Mouse (Mus musculus): ENCODE measurements around the gene Dop1b. TPM values are rescaled to one million over a fixed set of nuclear protein-coding genes. Genes with fewer than 3 reads are reported as not detected.
"Not testable (repeated sequence)": the region's sequence is repeated elsewhere in the genome, so short reads cannot be mapped to it uniquely, and the experiment has no call there.

Gene Dop1b
- polyA plus RNA-seq, 1 experiment from 2014 or later = 21.6 TPM

DNA sequence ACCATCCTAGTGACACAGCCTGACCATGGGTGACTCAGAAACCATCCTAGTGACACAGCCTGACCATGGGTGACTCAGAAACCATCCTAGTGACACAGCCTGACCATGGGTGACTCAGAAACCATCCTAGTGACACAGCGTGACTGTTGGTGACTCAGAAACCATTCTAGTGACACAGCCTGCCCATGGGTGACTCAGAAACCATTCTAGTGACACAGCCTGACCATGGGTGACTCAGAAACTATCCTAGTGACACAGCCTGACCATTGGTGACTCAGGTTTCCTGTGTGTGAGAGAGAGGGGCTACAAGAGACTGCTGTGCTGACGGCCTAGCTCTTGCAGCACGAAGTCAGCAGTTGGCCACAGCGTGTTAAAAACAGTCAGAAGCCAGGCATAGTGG is 66.7 kb downstream of the Dop1b start:
- H3K27ac ChIP-seq (ENCODE audit: low read length); H3K9ac ChIP-seq (ENCODE audit: low read depth, low read length); H3K4me2 ChIP-seq (ENCODE audit: low read depth, low read length); H3K9me3 ChIP-seq (replicated peaks; ENCODE audit: control insufficient read depth, low read length); H3K4me3 ChIP-seq (ENCODE audit: low read depth, low read length); H3K27me3 ChIP-seq (ENCODE audit: control insufficient read depth, insufficient read depth, low read depth, low read length); ATAC-seq (ENCODE audit: low read depth): not testable (repeated sequence)
- Histone ChIP-seq H3K36me3 (ENCODE audit: control insufficient read depth, insufficient read depth) (peaks cover 11% of the 10 kb centered on the region), H3K4me1 (ENCODE audit: control insufficient read depth, low read depth, low read length) (peaks cover 26% of the 10 kb centered on the region)
- 55% methylated on average over 4 of the region's 4 CpGs for WGBS (ENCODE audit: insufficient replicate concordance)

DNA sequence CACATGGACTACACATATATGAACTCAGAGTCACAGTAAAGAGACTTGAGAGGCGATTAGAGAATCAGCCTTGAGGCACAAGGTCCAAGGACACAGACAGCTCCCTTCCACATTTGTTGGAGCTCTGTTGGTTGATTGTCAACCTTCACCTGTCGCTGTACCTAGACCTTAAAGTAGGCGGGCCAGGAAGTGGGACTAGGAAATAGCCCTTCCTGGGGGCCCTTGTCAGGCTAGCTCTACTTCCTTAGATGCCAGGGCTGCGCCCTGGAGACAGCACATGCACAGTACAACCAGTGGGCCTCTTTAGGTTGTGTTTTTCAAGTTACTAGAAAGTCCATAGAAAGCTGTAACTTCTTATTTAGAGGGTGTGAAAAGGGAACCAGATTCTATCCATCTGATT is 67.8 kb downstream of the Dop1b start:
- H3K9ac ChIP-seq (ENCODE audit: low read depth, low read length) = no peak overlapping the region
- ATAC-seq (ENCODE audit: low read depth) = no peak
- no peak overlapping the region for H3K27ac ChIP-seq (ENCODE audit: low read length)
- WGBS (ENCODE audit: insufficient replicate concordance) = 47% methylated on average over 4 of the region's 4 CpGs
- peaks cover 18% of the 10 kb centered on the region for H3K36me3 ChIP-seq (ENCODE audit: control insufficient read depth, insufficient read depth)
- no peak overlapping the region for H3K4me3 ChIP-seq (ENCODE audit: low read depth, low read length)
- H3K27me3 ChIP-seq (ENCODE audit: control insufficient read depth, insufficient read depth, low read depth, low read length) = no peaks in the 10 kb centered on the region
- peaks cover 19% of the 10 kb centered on the region for H3K4me1 ChIP-seq (ENCODE audit: control insufficient read depth, low read depth, low read length)
- no peaks in the 10 kb centered on the region for H3K9me3 ChIP-seq (replicated peaks; ENCODE audit: control insufficient read depth, low read length)
- no peak overlapping the region for H3K4me2 ChIP-seq (ENCODE audit: low read depth, low read length)

DNA sequence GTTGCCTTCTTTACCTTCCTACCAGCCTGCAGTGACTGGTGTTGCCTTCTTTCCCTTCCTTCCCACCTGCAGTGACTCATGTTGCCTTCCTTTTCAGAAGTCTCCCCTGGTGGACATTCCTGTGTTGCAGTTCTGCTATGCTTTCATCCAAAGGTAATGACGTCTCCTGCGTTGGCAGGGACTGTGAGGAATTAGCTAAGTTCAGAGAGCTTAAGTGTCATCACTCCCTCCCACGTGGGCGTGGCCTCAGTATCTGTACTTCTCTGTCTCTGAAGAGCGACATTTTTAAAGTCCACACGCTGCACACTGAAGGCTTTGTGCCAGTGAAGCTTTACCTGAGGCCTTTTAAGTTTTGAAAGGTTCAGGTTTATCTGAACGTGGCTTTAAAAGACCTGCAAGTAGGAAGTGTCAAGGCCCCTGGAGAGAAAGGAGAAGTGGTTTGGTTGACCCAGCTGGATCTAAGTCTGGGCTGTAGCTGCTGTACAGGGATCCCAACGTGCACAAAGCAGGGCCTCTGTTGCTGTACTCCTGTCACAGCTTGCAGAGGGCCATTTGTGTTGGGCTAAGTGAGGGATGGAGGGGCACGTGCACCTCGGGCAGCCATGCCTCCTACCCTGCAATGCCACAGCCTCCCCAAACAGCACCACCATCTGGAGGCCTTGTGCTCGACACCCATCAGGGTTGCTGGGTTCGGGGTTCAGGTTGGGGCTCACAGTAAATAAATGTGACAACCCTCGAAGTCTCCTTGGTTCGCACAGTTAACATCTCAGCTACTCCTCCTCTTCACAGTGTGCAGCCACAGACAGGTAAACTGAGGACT is 69.2 kb downstream of the Dop1b start:
- Histone ChIP-seq H3K9me3 (replicated peaks; ENCODE audit: control insufficient read depth, low read length) (no peaks in the 10 kb centered on the region), H3K27me3 (ENCODE audit: control insufficient read depth, insufficient read depth, low read depth, low read length) (no peaks in the 10 kb centered on the region), H3K27ac (ENCODE audit: low read length) (0 out of 2 replicates have a peak overlapping the region, but pooled peaks have one; percentile 6), H3K9ac (ENCODE audit: low read depth, low read length) (no peak overlapping the region), H3K36me3 (ENCODE audit: control insufficient read depth, insufficient read depth) (peaks cover 18% of the 10 kb centered on the region), H3K4me1 (ENCODE audit: control insufficient read depth, low read depth, low read length) (peaks cover 8% of the 10 kb centered on the region), H3K4me3 (ENCODE audit: low read depth, low read length) (no peak overlapping the region), H3K4me2 (ENCODE audit: low read depth, low read length) (0 out of 2 replicates have a peak overlapping the region, but pooled peaks have one; percentile 5)
- WGBS (ENCODE audit: insufficient replicate concordance) = 30% methylated on average over 14 of the region's 14 CpGs
- peak; percentile 52 for ATAC-seq (ENCODE audit: low read depth)

DNA sequence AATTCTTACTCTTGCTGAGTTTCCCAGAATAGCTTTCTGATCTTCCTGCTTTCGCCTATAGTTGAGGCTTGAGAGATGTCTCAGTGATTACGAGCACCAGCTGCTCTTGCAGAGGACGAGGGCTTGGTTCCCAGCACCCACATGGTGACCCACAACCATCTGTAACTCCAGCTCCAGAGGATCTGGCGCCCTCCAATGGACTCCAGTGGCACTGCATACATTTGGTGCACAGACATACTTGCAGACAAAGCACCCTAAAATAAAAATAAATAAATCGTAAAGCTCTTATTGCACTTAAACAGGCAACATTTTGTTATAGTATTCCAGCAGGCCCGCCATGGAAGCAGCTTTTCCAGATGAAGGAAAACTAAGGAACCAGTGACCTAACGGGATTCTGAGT is 72.5 kb downstream of the Dop1b start:
- ATAC-seq (ENCODE audit: low read depth) = no peak
- H3K4me3 ChIP-seq (ENCODE audit: low read depth, low read length) = no peak overlapping the region
- no peaks in the 10 kb centered on the region for H3K27me3 ChIP-seq (ENCODE audit: control insufficient read depth, insufficient read depth, low read depth, low read length)
- no peaks in the 10 kb centered on the region for H3K9me3 ChIP-seq (replicated peaks; ENCODE audit: control insufficient read depth, low read length)
- no peak overlapping the region for H3K27ac ChIP-seq (ENCODE audit: low read length)
- no peak overlapping the region for H3K9ac ChIP-seq (ENCODE audit: low read depth, low read length)
- peaks cover 20% of the 10 kb centered on the region for H3K4me1 ChIP-seq (ENCODE audit: control insufficient read depth, low read depth, low read length)
- H3K4me2 ChIP-seq (ENCODE audit: low read depth, low read length) = no peak overlapping the region
- WGBS (ENCODE audit: insufficient replicate concordance) = 78% methylated on average over 7 of the region's 7 CpGs
- peaks cover 13% of the 10 kb centered on the region for H3K36me3 ChIP-seq (ENCODE audit: control insufficient read depth, insufficient read depth)

DNA sequence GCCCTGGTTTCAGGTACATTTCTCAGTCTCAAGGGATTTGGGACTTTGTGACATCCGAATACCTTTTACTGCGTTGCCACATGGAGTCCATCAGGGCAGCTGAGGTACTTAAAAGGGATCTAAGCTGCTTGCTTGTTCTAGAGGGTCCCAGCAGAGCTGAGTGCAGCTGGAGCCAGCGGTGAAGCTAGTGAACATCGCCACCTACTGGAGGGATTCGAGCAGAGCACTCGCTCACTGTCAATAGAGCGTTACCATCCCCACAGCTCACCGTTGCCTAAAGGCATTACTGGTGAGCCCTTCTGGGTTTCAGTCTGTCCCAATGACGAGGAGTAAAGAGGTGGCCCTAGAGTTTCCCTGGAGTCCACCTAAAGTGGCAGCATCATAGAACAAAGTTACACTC is 74.1 kb downstream of the Dop1b start:
- Histone ChIP-seq H3K36me3 (ENCODE audit: control insufficient read depth, insufficient read depth) (peaks cover 13% of the 10 kb centered on the region), H3K4me1 (ENCODE audit: control insufficient read depth, low read depth, low read length) (peaks cover 17% of the 10 kb centered on the region), H3K4me2 (ENCODE audit: low read depth, low read length) (no peak overlapping the region), H3K27me3 (ENCODE audit: control insufficient read depth, insufficient read depth, low read depth, low read length) (no peaks in the 10 kb centered on the region), H3K9ac (ENCODE audit: low read depth, low read length) (no peak overlapping the region), H3K4me3 (ENCODE audit: low read depth, low read length) (no peak overlapping the region), H3K27ac (ENCODE audit: low read length) (no peak overlapping the region), H3K9me3 (replicated peaks; ENCODE audit: control insufficient read depth, low read length) (no peaks in the 10 kb centered on the region)
- ATAC-seq (ENCODE audit: low read depth) = peak; percentile 60
- WGBS (ENCODE audit: insufficient replicate concordance) = 13% methylated on average over 9 of the region's 9 CpGs

DNA sequence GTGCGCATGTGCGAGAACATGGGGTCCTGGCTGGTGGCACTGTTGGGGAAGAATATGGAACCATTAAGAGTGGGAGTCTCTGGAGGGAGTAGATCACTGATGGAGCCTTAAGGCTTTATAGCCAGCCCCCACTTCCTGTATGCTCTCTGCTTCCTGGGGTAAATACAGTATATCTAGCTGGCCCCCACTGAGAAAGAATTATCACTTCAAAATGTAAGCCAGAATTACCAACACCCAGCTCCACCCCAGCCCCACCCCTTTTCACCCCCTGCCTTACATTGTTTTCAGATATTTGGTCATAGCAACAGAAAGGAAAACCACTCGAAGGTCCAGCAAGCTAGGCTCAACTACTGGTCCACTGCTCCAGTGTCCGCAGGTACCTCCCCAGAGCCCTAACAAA is 76.7 kb downstream of the Dop1b start:
- Histone ChIP-seq H3K4me1 (ENCODE audit: control insufficient read depth, low read depth, low read length) (peaks cover 12% of the 10 kb centered on the region), H3K36me3 (ENCODE audit: control insufficient read depth, insufficient read depth) (peaks cover 9% of the 10 kb centered on the region), H3K27me3 (ENCODE audit: control insufficient read depth, insufficient read depth, low read depth, low read length) (no peaks in the 10 kb centered on the region), H3K4me3 (ENCODE audit: low read depth, low read length) (no peak overlapping the region), H3K27ac (ENCODE audit: low read length) (0 out of 2 replicates have a peak overlapping the region, but pooled peaks have one; percentile 23), H3K9me3 (replicated peaks; ENCODE audit: control insufficient read depth, low read length) (no peaks in the 10 kb centered on the region), H3K4me2 (ENCODE audit: low read depth, low read length) (no peak overlapping the region), H3K9ac (ENCODE audit: low read depth, low read length) (no peak overlapping the region)
- ATAC-seq (ENCODE audit: low read depth) = peak; percentile 53
- 80% methylated on average over 4 of the region's 4 CpGs for WGBS (ENCODE audit: insufficient replicate concordance)

DNA sequence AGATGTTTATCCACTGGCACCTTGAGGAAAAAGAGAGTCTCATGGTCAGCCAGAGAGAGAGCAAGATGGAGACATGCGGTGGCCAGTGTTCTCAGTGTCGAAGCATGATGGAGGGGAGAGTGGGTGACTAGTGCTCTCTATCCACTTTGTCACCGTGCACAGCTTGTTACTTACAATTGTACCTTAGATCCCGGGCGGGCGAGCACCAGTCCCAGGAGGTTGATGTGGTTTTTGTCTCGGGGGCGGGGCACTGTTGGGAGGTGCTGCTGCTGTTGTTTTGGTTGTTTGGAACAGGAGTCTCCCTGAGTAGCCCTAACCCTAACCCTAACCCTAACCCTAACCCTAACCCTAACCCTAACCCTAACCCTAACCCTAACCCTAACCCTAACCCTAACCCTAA is 77.2 kb downstream of the Dop1b start:
- H3K4me2 ChIP-seq (ENCODE audit: low read depth, low read length) = no peak overlapping the region
- no peak for ATAC-seq (ENCODE audit: low read depth)
- no peak overlapping the region for H3K9ac ChIP-seq (ENCODE audit: low read depth, low read length)
- WGBS (ENCODE audit: insufficient replicate concordance) = 71% methylated on average over 8 of the region's 8 CpGs
- H3K4me1 ChIP-seq (ENCODE audit: control insufficient read depth, low read depth, low read length) = peaks cover 12% of the 10 kb centered on the region
- H3K9me3 ChIP-seq (replicated peaks; ENCODE audit: control insufficient read depth, low read length) = no peaks in the 10 kb centered on the region
- peaks cover 5% of the 10 kb centered on the region for H3K36me3 ChIP-seq (ENCODE audit: control insufficient read depth, insufficient read depth)
- H3K27me3 ChIP-seq (ENCODE audit: control insufficient read depth, insufficient read depth, low read depth, low read length) = no peaks in the 10 kb centered on the region
- 0 out of 2 replicates have a peak overlapping the region, but pooled peaks have one; percentile 23 for H3K27ac ChIP-seq (ENCODE audit: low read length)
- no peak overlapping the region for H3K4me3 ChIP-seq (ENCODE audit: low read depth, low read length)

DNA sequence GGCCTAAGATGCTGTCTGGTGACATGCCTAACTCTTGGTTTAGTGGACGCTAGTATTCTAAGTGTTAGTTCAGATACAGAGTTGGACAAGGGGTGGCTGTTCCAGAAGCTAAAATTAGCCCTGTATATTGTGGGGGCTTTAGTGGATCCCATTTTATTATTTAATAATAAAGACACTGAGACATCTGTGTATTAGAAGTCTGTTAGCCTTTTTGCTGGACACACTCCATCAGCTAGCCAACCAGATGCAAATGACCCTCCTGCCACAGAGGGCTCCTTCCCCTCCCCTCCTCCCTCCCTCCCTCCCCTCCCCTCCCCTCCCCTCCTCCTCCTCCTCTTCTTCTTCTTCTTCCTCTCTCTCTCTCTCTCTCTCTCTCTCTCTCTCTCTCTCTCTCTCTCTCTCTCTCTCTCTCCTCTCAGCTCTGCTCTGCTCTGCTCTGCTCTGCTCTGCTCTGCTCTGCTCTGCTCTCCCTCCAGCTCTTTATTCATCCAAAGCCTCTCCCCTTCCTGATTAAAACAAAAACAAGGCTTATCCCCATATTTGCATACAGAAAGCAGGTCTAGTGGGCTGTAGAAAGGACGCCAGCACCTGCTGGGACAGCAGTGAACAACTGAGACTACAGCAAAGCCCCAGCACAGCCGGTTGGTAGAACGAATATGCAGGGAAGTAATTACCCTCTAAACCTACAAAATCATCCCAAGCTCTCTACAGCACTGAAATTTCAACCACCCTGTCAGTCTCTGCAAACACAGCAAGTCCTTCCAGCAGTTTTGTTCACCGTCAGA is 78.5 kb downstream of the Dop1b start:
- ATAC-seq (ENCODE audit: low read depth) = no peak
- no peaks in the 10 kb centered on the region for H3K27me3 ChIP-seq (ENCODE audit: control insufficient read depth, insufficient read depth, low read depth, low read length)
- H3K4me1 ChIP-seq (ENCODE audit: control insufficient read depth, low read depth, low read length) = peaks cover 12% of the 10 kb centered on the region
- H3K4me3 ChIP-seq (ENCODE audit: low read depth, low read length) = no peak overlapping the region
- H3K4me2 ChIP-seq (ENCODE audit: low read depth, low read length) = no peak overlapping the region
- 57% methylated on average over 5 of the region's 5 CpGs for WGBS (ENCODE audit: insufficient replicate concordance)
- no peak overlapping the region for H3K9ac ChIP-seq (ENCODE audit: low read depth, low read length)
- H3K27ac ChIP-seq (ENCODE audit: low read length) = no peak overlapping the region
- no peaks in the 10 kb centered on the region for H3K9me3 ChIP-seq (replicated peaks; ENCODE audit: control insufficient read depth, low read length)
- H3K36me3 ChIP-seq (ENCODE audit: control insufficient read depth, insufficient read depth) = no peaks in the 10 kb centered on the region

Data from liver, embryonic 16.5 days (tissue).